Mouse (Mus musculus) bone marrow macrophage, adult 2 months (primary cell): ENCODE measurements around the gene Shb.

Experiments used
- CTCF ChIP-seq: IDR thresholded peaks from 2 replicates; pipeline ENCODE4 v1.5.1; 2012; ENCODE audit warnings: low read depth, mild to moderate bottlenecking, low read length, moderate library complexity
- POLR2A ChIP-seq: IDR thresholded peaks from 2 replicates; pipeline ENCODE4 v1.6.1; 2012; ENCODE audit warnings: mild to moderate bottlenecking, low read depth, low read length, borderline replicate concordance

DNA sequence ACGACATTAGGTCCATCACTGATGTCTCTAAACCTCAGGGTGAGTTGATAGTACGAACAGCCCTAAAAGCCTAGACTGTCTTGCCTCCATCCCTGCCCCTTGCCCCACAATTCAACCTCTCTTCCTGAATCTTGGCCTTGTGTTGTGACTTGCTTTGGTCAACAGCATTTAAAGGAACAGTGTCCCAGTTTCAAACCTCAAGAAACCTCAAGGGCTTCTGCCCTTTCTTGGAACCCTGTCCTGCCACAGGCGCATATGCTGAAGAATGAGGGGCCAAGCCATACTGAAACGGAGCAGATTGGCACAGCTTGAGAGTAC is 9.7 kb downstream of the Shb start:
- TF ChIP-seq CTCF (no peak), POLR2A (no peak)
